Mouse (Mus musculus): Measurements from ENCODE around the gene Krt23.

The Krt23 gene

GRCm38 (mm10) chr11:99454044-99454443 lies 38.9 kb downstream of the Krt23 start:
- DNase-seq (ENCODE audit: low read depth, low spot score) = no peak

- no peak for DNase-seq (ENCODE audit: low read depth, low spot score)
Observed at GRCm38 (mm10) chr11:99448769-99449168, 44.2 kb downstream of the Krt23 start.

GRCm38 (mm10) chr11:99441220-99441619 lies 51.7 kb downstream of the Krt23 start:
- no peak for DNase-seq (ENCODE audit: low read depth, low spot score)

- no peak for DNase-seq (ENCODE audit: low read depth, low spot score)
Observed at GRCm38 (mm10) chr11:99439465-99439864, 53.5 kb downstream of the Krt23 start.

- DNase-seq (ENCODE audit: low read depth, low spot score) = no peak
Observed at GRCm38 (mm10) chr11:99437972-99438371, 55.0 kb downstream of the Krt23 start, which contains the start of gene Krt20. Krt20 (minus strand) TSS chr11:99438150.

GRCm38 (mm10) chr11:99436625-99437024 lies 56.3 kb downstream of the Krt23 start:
- no peak for DNase-seq (ENCODE audit: low read depth, low spot score)

GRCm38 (mm10) chr11:99430670-99431069 lies 62.3 kb downstream of the Krt23 start:
- DNase-seq (ENCODE audit: low read depth, low spot score) = no peak
